Mouse (Mus musculus): ENCODE data around the gene Klf2.
A peak's percentile ranks its signal among the peaks of the same experiment; 100 is the strongest.

The Klf2 gene

GRCm38 (mm10) chr8:72362754-72363153 lies 43.9 kb downstream of the Klf2 start:
- Histone ChIP-seq H3K9me3 (ENCODE audit: low read length) (no peaks in the 10 kb centered on the region), H3K36me3 (ENCODE audit: insufficient read depth, low read length) (peaks cover 94% of the 10 kb centered on the region), H3K4me1 (replicated peaks; ENCODE audit: low read depth, low read length) (peaks cover 77% of the 10 kb centered on the region), H3K27me3 (ENCODE audit: insufficient read depth, low read length) (no peaks in the 10 kb centered on the region), H3K4me3 (replicated peaks; ENCODE audit: low read length) (no peak overlapping the region)
- TF ChIP-seq CTCF (conservative IDR thresholded peaks at IDR 0.05; ENCODE audit: low read length) (no peak), POU5F1 (IDR thresholded peaks at IDR 0.05; ENCODE audit: borderline replicate concordance, low read length) (no peak), NANOG (IDR thresholded peaks at IDR 0.05; ENCODE audit: borderline replicate concordance, low read length) (no peak)

- no peaks in the 10 kb centered on the region for H3K9me3 ChIP-seq (ENCODE audit: low read length)
- TF ChIP-seq NANOG (IDR thresholded peaks at IDR 0.05; ENCODE audit: borderline replicate concordance, low read length), result no peak
- TF ChIP-seq CTCF (conservative IDR thresholded peaks at IDR 0.05; ENCODE audit: low read length), result no peak
- TF ChIP-seq POU5F1 (IDR thresholded peaks at IDR 0.05; ENCODE audit: borderline replicate concordance, low read length), result no peak
- no peaks in the 10 kb centered on the region for H3K27me3 ChIP-seq (ENCODE audit: insufficient read depth, low read length)
- no peak overlapping the region for H3K4me3 ChIP-seq (replicated peaks; ENCODE audit: low read length)
- peaks cover 70% of the 10 kb centered on the region for H3K4me1 ChIP-seq (replicated peaks; ENCODE audit: low read depth, low read length)
- H3K36me3 ChIP-seq (ENCODE audit: insufficient read depth, low read length), result peaks cover 94% of the 10 kb centered on the region
Observed at GRCm38 (mm10) chr8:72363457-72363856, 44.6 kb downstream of the Klf2 start.

- Histone ChIP-seq H3K4me1 (replicated peaks; ENCODE audit: low read depth, low read length) (peaks cover 54% of the 10 kb centered on the region), H3K27me3 (ENCODE audit: insufficient read depth, low read length) (no peaks in the 10 kb centered on the region), H3K9me3 (ENCODE audit: low read length) (no peaks in the 10 kb centered on the region), H3K4me3 (replicated peaks; ENCODE audit: low read length) (no peak overlapping the region), H3K36me3 (ENCODE audit: insufficient read depth, low read length) (peaks cover 94% of the 10 kb centered on the region)
- TF ChIP-seq CTCF (conservative IDR thresholded peaks at IDR 0.05; ENCODE audit: low read length), result no peak
- no peak for TF ChIP-seq NANOG (IDR thresholded peaks at IDR 0.05; ENCODE audit: borderline replicate concordance, low read length)
- TF ChIP-seq POU5F1 (IDR thresholded peaks at IDR 0.05; ENCODE audit: borderline replicate concordance, low read length), result no peak
Observed at GRCm38 (mm10) chr8:72365016-72365415, 46.2 kb downstream of the Klf2 start.

- TF ChIP-seq POU5F1 (IDR thresholded peaks at IDR 0.05; ENCODE audit: borderline replicate concordance, low read length), result no peak
- TF ChIP-seq CTCF (conservative IDR thresholded peaks at IDR 0.05; ENCODE audit: low read length), result peak; percentile 89
- no peak for TF ChIP-seq NANOG (IDR thresholded peaks at IDR 0.05; ENCODE audit: borderline replicate concordance, low read length)
- H3K36me3 ChIP-seq (ENCODE audit: insufficient read depth, low read length), result peaks cover 100% of the 10 kb centered on the region
- no peak overlapping the region for H3K4me3 ChIP-seq (replicated peaks; ENCODE audit: low read length)
- no peaks in the 10 kb centered on the region for H3K27me3 ChIP-seq (ENCODE audit: insufficient read depth, low read length)
- H3K4me1 ChIP-seq (replicated peaks; ENCODE audit: low read depth, low read length), result peaks cover 46% of the 10 kb centered on the region
- no peaks in the 10 kb centered on the region for H3K9me3 ChIP-seq (ENCODE audit: low read length)
Observed at GRCm38 (mm10) chr8:72365826-72366225, 47.0 kb downstream of the Klf2 start.

GRCm38 (mm10) chr8:72366435-72366834 lies 47.6 kb downstream of the Klf2 start:
- Histone ChIP-seq H3K27me3 (ENCODE audit: insufficient read depth, low read length) (no peaks in the 10 kb centered on the region), H3K4me1 (replicated peaks; ENCODE audit: low read depth, low read length) (peaks cover 41% of the 10 kb centered on the region), H3K4me3 (replicated peaks; ENCODE audit: low read length) (no peak overlapping the region), H3K9me3 (ENCODE audit: low read length) (no peaks in the 10 kb centered on the region), H3K36me3 (ENCODE audit: insufficient read depth, low read length) (peaks cover 99% of the 10 kb centered on the region)
- no peak for TF ChIP-seq POU5F1 (IDR thresholded peaks at IDR 0.05; ENCODE audit: borderline replicate concordance, low read length)
- no peak for TF ChIP-seq NANOG (IDR thresholded peaks at IDR 0.05; ENCODE audit: borderline replicate concordance, low read length)
- TF ChIP-seq CTCF (conservative IDR thresholded peaks at IDR 0.05; ENCODE audit: low read length), result no peak
